Mouse (Mus musculus): ENCODE data around the gene Tspan13. TPM values are rescaled to one million over a fixed set of nuclear protein-coding genes. Genes with fewer than 3 reads are reported as not detected.

Gene Tspan13
- total RNA-seq, 2 experiments from 2014 or later: 297 to 309 TPM

GRCm38 (mm10) chr12:35981732-35982360 is 60.5 kb downstream of the Tspan13 start:
- DNase-seq (ENCODE audit: low spot score in 2 of 2): no peak

- DNase-seq (ENCODE audit: low spot score in 2 of 2): no peak
Measured at GRCm38 (mm10) chr12:35979625-35980024, 62.7 kb downstream of the Tspan13 start.

- no peak for DNase-seq (ENCODE audit: low spot score in 2 of 2)
Measured at GRCm38 (mm10) chr12:35977633-35978246, 64.6 kb downstream of the Tspan13 start.

GRCm38 (mm10) chr12:35975898-35976297 is 66.4 kb downstream of the Tspan13 start:
- DNase-seq (ENCODE audit: low spot score in 2 of 2): no peak

- DNase-seq (ENCODE audit: low spot score in 2 of 2): no peak
Measured at GRCm38 (mm10) chr12:35966768-35967141, 75.5 kb downstream of the Tspan13 start.

GRCm38 (mm10) chr12:35966098-35966767 is 76.1 kb downstream of the Tspan13 start:
- no peak for DNase-seq (ENCODE audit: low spot score in 2 of 2)

Other genes with a start within 250 kb of the Tspan13 start
- not detected for gene Agr3, start 116.9 kb downstream of the Tspan13 start, total RNA-seq (2021)
- gene Agr2, start 49.6 kb downstream of the Tspan13 start, total RNA-seq (2021): not detected
- gene Ankmy2, start 114.6 kb upstream of the Tspan13 start, total RNA-seq (2021): 10 to 100 TPM; 53.7 to 55.5 TPM
- 100 to 1,000 TPM; 140 to 147 TPM for gene Bzw2, start 115.6 kb upstream of the Tspan13 start, total RNA-seq (2021)
- not detected for gene Lrrc72, start 210.9 kb upstream of the Tspan13 start, total RNA-seq (2021)